Mouse (Mus musculus): Measurements from ENCODE around the gene Ttyh2. TPM values are rescaled to one million over a fixed set of nuclear protein-coding genes. Genes with fewer than 3 reads are reported as not detected.

Ttyh2 gene
- total RNA-seq (2017): 2.2 and 3.5 TPM in 2 replicates

DNA sequence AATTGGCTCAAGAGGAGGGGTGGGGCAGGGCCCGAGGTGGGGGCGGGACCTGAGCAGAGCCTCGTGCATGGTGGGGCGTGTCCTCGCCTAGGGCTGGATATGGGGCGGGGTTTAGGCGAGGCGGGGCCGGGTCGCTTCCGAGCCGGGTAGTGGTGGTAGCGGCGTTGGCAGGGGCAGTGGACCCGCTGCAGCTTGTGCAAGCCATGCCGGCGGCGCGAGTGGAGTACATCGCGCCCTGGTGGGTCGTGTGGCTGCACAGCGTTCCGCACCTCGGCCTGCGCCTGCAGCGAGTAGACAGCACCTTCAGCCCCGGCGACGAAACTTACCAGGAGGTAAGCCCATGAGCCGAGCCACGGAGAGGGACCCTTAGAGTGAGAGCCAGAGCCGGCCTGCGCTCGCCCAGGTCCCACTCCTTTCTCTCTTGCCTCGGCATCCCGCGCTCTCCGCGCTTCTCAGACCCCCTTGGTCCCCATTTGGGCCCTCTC lies at the start of gene Ttyh2:
Gene Ttyh2 (plus strand): TSS at position 91 of the 485 bp plus-strand sequence.
- peak; percentile 66 for ATAC-seq (ENCODE audit: extremely low read depth, insufficient number of reproducible peaks, low FRiP score, poor library complexity, severe bottlenecking)

DNA sequence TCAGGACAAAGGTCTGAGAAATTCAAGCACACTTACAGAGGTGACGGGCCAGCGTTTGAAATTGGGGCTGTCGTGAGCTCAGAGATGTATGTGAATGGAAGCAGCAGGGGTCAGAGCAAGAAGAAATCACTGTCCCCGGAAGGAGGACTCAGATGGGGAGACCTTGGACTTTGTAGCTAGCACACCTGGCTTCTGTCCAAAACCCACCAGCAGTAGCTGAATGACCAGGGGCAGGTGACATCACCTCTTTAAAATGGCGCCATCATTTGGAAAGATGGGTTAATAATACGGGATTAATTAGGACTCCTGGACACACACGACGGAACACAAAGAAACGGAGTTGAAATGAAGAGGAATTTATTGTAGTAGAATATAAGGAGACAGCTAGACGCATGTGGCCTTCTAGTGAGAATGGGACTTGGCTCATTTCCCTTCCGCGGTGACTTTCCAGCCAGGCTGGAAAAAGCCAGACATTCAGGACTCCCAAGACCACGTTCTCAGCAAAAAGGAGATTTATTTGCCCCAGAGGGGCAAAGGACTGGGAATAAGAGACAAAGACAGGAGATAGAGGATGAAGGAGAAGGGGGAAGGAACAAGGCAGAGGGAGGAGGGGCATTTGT lies 49.0 kb upstream of the Ttyh2 start:
- no peak for ATAC-seq (ENCODE audit: extremely low read depth, insufficient number of reproducible peaks, low FRiP score, poor library complexity, severe bottlenecking)

DNA sequence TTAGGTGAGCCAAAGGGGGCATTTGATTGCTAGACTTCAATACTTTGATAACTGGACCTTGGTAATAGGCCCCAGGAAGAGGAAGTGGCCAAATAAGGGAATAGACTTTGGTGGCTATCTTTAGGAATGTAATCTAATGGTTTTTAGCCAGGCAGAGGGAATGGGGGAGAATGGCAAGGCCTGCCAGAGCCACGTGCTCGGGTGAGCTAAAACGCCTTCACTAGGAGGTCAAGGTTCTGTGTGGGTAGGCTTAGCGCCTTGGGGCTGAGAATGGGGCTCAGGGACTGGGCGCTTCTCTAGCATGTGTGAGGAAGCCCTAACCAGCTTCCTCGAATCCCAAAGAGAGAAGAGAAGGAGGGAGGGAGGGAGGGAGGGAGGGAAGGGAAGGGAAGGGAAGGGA lies 48.2 kb upstream of the Ttyh2 start:
- ATAC-seq (ENCODE audit: extremely low read depth, insufficient number of reproducible peaks, low FRiP score, poor library complexity, severe bottlenecking): no peak

DNA sequence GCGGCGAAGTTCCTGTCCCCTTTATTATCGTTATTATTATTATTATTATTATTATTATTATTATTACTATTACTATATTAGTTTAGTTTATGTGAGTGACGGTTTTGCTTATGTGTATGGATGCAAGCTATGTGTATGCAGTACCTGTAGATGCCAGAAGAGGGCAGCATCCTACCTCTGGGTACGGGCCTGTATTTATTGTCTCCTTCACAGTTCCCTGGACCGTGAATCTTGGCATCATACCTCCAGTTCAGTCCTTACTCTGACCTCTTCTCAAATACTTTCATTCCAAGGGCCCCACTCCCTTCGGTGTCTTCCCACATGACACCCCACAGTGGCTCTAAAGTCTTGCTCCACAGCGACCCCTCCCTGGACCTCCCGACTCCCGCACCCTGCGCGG lies 47.2 kb upstream of the Ttyh2 start:
- no peak for ATAC-seq (ENCODE audit: extremely low read depth, insufficient number of reproducible peaks, low FRiP score, poor library complexity, severe bottlenecking)

DNA sequence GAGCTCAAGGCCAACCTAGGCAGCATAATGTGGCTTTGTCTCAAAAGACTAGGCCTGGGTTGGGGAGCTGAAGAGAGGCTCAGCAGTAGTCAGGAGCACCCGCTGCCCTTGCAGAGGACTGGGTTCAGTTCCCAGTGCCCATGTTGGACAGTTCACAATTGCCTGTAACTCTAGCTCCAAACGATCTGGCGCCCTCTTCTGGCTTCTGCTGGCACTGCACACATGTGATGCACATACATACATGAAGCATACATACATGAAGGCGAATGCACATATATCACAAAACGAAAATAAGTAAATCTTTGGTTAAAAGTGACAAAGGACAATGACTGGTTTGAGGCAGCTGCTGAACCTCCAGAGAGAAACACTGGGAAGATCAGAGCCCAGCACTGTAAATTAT lies 45.2 kb upstream of the Ttyh2 start:
- no peak for ATAC-seq (ENCODE audit: extremely low read depth, insufficient number of reproducible peaks, low FRiP score, poor library complexity, severe bottlenecking)

DNA sequence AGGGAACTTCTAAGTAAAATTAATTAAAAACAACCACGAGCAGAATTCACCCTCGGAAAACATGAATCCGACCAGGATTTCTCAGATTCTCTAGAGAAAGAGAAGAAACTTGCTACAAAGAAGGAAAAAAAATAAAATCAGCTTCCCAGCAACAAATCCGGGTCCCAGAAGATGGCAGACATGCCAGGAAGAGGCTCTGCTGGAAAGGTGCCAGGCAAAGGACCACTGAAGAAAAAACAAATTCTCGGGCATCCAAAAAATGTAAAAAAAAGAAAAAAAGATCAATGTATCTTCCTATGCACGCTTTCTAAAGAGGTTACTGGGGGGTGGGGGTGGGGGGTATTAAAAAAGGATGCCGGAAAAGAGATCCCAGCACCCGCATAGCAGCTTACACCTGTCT lies 43.0 kb upstream of the Ttyh2 start:
- no peak for ATAC-seq (ENCODE audit: extremely low read depth, insufficient number of reproducible peaks, low FRiP score, poor library complexity, severe bottlenecking)

DNA sequence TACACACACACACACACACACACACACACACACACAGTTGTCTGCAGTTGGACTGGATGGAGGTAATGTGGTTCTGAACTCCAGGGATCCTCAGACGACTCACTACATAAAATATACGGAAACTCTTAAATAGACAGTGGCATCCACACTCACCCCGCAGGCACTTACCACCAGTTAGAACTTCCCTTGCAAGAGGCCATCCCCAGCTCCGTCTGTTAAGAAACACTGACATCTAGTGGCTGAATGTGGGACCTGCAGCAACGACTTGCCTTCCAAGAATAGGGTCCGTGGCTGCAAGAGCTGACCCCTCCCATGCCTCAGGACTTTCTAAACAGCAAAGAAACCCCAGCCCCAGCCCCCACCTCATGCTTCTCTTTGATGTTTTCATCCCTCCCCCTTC lies 38.9 kb upstream of the Ttyh2 start:
- peak; percentile 73 for ATAC-seq (ENCODE audit: extremely low read depth, insufficient number of reproducible peaks, low FRiP score, poor library complexity, severe bottlenecking)

DNA sequence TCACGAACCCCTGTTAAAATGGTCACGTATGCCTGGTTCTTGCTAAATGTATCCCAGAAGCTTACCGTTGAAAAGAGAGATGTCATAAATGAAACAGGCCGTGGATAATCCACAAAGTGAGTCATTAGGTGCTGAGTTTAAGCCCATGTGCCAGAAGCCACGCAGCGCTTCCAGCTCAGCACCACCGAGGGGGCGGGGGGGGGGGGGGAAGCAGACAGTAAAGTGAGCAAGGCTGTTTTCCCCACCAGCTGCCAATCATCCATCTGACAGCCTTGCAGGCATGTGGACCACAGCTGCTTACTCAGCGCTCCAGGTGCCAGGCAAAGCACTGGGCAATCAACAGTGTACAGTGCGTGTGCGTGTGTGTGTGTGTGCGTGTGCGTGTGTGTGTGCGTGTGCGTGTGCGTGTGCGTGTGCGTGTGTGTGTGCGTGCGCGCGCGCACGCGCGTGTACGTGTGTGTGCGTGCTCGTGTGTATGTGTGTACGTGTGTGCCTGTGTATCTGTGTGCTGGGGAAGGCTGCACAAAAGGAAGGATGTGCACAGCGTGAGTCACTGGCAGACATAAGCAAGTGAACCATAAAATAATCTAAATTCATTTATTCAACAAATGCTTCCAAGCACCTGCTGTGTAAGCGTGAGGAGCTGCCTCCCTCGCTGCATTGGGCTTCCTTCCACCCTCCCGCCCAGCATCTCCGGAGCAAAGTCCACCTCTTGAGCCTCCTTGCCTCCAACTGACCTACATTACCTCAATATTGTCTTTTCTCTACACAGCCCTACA lies 38.3 kb upstream of the Ttyh2 start:
- ATAC-seq (ENCODE audit: extremely low read depth, insufficient number of reproducible peaks, low FRiP score, poor library complexity, severe bottlenecking): no peak

DNA sequence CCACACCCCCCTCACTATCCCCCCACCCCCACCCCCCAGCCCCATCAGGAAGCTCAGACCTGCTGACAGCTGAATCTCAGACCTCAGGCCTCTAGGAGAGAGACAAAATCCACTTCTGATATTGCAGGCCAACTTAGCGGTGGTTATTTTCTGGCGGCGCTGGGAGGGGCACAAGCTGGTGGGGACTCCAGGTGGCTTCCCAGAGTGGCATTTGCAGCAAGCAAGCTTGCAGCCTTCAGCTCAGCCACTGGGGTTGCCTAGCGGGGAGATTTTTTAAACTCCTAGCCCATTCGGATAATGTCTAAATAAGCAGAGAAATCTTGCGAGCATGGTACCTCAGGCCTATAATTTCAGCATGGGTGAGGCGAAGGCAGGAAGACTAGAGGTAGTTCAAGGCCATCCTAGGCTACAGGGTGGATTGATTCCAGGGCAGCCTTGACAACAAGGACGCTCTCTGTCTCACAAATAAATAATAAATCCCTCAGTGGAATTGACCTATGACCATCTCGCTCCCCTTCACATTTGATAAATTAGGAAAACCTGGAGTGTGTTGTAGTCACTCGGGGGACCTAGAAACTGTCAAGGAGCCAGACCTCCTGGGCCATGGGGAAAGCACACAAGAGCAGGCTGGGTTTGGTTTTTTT lies 36.5 kb upstream of the Ttyh2 start:
- ATAC-seq (ENCODE audit: extremely low read depth, insufficient number of reproducible peaks, low FRiP score, poor library complexity, severe bottlenecking): no peak

DNA sequence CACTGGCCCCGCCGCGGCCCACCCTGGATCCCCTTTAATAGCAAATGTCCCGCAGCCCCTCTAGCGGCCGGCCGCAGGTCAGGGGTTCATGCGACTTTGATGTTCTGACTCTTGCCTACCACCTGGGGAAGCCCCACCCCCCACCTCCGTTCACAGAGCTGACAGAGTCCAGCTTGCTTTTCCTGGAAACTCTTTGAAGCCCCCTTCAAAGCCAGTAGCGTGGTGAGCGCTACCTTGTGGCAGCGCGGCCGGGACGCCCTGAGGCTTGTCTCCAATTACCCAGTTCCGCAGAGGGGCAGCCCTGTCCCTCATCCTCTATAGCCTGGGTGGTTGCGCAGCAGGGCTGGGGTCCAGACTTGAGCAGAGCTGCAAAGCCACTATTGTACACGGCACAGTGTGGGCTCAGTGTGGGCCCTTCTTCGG lies 35.5 kb upstream of the Ttyh2 start:
- no peak for ATAC-seq (ENCODE audit: extremely low read depth, insufficient number of reproducible peaks, low FRiP score, poor library complexity, severe bottlenecking)

DNA sequence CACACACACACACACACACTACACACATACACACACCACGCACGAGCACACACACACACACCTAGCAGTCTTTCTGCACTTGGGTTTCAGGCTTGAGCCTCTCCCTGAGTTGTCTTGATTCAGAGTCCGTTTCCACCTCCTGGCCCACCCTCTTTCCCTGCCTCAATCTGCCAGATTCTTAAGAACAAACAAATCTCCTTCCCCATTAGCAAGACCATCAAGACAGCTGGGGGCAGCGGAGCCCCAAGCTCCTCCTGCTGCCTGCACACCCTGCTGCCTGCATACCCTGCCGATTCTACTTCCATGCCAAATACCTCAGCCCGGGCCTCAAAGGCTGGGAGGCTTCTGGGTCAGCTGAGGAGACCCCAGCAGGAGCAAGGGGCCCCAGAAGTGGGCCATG lies 34.6 kb upstream of the Ttyh2 start:
- no peak for ATAC-seq (ENCODE audit: extremely low read depth, insufficient number of reproducible peaks, low FRiP score, poor library complexity, severe bottlenecking)

DNA sequence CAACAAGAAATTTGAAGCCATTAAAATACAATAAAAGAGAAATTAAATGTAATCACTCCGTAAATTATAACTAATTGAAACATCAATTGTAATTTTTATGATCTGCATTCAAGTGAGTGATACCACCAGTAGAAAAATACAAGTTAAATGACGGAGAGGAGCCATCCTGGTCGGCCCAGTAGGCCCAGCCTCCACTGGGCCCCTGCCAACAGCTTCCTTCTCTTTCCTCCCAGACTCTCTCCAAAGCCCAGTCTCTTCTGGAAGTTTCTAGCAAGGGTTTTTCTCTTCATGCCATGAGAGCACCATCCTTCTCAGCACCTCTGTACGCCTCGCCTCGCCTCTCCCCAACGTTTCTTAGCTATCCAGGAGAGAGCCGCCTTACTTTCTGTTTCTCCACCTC lies 34.1 kb upstream of the Ttyh2 start:
- no peak for ATAC-seq (ENCODE audit: extremely low read depth, insufficient number of reproducible peaks, low FRiP score, poor library complexity, severe bottlenecking)

DNA sequence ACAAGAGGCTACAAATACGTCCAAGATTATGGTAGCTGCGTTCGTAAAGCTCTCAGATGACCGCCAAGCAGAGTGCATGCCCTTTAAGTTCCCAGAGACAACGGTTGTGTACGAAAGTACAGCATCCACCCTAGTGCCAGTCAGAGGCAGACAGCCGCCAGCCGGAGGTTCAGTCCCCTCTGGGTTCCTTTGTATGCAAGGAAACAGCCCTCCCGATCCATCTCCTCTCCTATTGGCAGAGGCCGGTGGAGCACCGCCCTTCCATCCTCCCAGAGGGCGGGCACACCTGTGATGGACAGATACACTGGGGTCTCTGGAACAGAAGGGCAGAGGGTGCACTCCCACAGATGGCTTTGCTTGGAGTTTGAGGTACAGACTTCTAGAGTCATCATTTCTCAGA lies 33.0 kb upstream of the Ttyh2 start:
- no peak for ATAC-seq (ENCODE audit: extremely low read depth, insufficient number of reproducible peaks, low FRiP score, poor library complexity, severe bottlenecking)

DNA sequence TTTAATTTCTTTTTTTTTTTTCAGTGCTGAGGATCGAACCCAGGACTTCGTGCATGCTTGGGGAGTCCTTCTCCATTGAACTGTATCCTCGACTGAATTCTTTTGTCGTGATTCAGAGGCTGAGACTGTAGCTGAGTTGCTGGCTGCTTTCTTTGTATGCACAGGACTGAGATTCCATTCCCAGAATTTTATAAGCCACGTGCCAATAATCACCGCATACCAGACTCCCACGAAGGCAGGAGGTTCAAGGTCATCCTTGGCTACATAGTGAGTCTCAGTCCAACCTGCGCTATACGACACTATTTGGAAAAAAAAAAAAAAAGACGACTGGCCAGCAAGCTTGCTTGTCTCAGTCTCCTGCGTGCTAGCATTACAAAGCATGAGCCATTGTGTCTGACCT lies 32.3 kb upstream of the Ttyh2 start:
- ATAC-seq (ENCODE audit: extremely low read depth, insufficient number of reproducible peaks, low FRiP score, poor library complexity, severe bottlenecking): no peak

DNA sequence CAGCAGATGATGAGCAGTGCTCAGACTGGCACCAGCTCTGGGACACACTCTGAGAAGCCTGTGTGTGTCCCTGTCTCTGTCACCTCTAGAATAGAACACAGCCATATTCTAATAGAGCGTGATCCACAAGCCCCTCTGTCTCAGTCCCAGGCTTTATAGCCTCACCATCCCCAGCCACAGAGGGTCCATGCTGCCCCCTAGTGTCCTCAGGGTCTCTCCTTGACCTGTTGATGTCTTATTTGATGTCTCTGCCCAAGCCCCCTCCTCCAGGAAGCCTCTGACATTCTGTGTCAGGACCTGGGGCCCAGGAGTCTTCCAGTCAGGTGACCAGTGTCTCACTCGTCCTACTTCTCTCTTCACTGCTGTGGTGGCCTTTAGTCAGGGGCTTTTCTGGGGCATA lies 31.1 kb upstream of the Ttyh2 start:
- ATAC-seq (ENCODE audit: extremely low read depth, insufficient number of reproducible peaks, low FRiP score, poor library complexity, severe bottlenecking): no peak

DNA sequence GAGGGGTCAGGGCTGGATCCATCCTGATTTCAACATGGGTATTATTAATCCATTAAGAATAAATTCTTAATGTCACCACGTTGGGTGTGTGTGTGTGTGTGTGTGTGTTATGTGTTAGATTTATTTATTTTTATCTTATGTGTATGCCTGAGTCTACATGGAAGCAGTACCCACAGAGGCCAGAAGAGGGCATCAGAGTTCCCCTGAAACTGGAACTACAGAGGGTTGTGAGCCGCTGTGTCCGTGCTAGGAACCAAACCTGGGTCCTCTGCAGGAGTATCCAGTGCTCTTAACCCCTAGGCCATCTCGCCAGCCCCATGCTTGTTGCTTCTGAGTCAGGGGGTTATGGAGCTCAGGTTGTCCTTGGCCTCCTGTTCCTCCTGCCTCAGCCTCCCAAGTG lies 25.7 kb upstream of the Ttyh2 start:
- ATAC-seq (ENCODE audit: extremely low read depth, insufficient number of reproducible peaks, low FRiP score, poor library complexity, severe bottlenecking): no peak

DNA sequence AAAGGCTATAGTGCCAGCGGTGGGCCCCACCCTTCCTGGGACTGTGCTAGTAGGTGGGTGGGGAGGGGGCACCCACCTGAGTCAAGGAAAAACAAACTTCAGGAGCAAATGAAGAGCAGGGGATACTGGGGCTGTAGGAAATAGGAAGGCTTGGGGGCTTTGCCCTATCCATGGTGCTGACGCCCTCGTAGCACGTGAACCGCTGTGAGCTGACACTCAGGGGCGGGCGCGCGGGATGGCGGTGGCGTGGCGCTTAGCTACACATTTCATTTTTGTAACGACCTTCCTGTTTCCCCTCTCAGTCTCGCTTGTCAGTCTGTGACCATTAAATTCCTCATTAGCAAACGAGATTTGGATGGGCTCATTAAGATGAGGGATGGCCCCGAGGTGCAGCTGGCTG lies 22.7 kb upstream of the Ttyh2 start:
- ATAC-seq (ENCODE audit: extremely low read depth, insufficient number of reproducible peaks, low FRiP score, poor library complexity, severe bottlenecking): no peak

DNA sequence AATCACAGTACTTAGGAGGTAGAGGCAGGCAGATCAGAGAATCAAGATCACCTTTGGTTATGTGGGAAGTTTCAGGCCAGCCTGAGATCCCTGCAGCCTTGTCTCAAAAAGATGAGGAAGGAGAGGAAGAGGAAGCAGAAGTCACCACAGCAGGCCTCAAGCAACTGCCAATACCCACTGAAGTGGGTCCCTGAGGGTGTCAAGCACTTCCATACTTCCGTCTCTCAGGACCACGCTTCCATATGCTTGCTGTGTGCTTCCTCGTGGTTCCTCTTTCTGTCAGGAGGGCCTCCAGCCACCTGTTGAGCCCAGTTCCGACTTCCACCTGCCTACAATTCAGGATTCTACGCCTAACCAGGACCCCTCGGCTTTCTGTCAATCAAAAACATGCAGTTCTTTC lies 21.6 kb upstream of the Ttyh2 start:
- no peak for ATAC-seq (ENCODE audit: extremely low read depth, insufficient number of reproducible peaks, low FRiP score, poor library complexity, severe bottlenecking)

DNA sequence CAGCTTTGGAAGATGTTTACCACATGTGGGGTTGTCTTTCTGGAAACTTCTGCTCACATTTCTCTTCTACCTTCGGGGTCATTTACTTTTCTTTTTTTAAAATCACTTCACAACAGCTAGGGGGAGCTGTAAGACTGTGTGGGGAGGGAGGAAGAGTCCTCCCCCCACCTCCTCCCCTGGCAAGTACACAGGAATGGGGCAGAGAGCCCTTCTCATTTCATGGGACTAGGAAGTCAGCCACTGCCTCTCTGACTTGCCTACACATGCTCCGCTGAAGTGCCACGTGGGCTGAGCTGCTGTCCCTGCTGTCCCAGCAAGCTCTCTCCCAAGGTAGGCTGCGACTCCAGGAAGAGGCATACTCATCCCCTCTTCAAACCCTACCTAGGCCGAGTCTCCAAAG lies 20.7 kb upstream of the Ttyh2 start:
- ATAC-seq (ENCODE audit: extremely low read depth, insufficient number of reproducible peaks, low FRiP score, poor library complexity, severe bottlenecking): no peak

DNA sequence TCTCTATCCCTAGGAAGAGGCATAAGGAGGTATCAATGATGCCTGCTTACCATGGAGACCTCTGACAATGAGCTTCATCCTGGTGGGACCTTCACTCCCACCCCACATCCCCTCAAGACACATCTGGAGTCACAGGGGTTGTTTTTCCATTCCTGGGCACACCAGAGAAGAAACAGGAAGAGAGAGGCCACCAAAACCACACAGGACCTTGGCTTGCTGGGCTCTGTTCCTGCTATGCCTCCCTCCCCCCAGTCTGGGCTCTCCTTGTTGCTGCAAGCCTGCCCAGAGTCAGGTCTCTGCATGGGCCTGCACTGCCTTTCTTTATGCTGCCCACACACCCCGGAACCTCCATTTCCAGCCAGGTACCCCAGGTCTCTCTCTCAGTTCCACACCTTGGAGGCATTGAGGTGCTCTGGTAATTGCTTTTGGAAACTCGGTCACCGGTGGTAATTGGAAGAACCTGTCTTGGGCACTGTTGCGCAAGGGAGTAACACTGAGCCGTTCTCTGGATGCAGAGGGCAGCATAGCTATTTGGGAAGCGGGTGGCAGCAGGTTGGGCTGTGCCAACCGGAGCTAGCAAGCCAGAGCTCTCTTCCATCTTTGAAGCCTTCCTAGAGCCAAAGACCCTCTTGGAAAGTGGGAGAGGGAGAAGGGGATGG lies 19.8 kb upstream of the Ttyh2 start:
- ATAC-seq (ENCODE audit: extremely low read depth, insufficient number of reproducible peaks, low FRiP score, poor library complexity, severe bottlenecking): no peak
